Mouse (Mus musculus): ENCODE data around the gene Fam107a. TPM values are rescaled to one million over a fixed set of nuclear protein-coding genes. Genes with fewer than 3 reads are reported as not detected.

The Fam107a gene
- polyA plus RNA-seq, 1 experiment from 2014 or later = 0.89 TPM

GRCm38 (mm10) chr14:8264378-8264777, 53.4 kb downstream of the Fam107a start:
- Histone ChIP-seq H3K36me3 (ENCODE audit: control insufficient read depth, insufficient read depth, low read length) (no peaks in the 10 kb centered on the region), H3K27me3 (replicated peaks; ENCODE audit: control insufficient read depth, insufficient read depth, low read length) (no peaks in the 10 kb centered on the region), H3K4me2 (ENCODE audit: low read length) (no peak overlapping the region), H3K4me3 (ENCODE audit: low read length) (no peak overlapping the region), H3K9me3 (ENCODE audit: control insufficient read depth, low read length) (no peaks in the 10 kb centered on the region), H3K4me1 (ENCODE audit: control insufficient read depth, insufficient read depth, low read depth, low read length) (no peaks in the 10 kb centered on the region), H3K9ac (ENCODE audit: low read depth, low read length) (no peak overlapping the region), H3K27ac (ENCODE audit: low read depth, low read length) (no peak overlapping the region)
- WGBS = 98% methylated on average over 1 of the region's 1 CpGs
- ATAC-seq = no peak

GRCm38 (mm10) chr14:8262242-8262641, 55.6 kb downstream of the Fam107a start:
- H3K4me3 ChIP-seq (ENCODE audit: low read length) = no peak overlapping the region
- H3K36me3 ChIP-seq (ENCODE audit: control insufficient read depth, insufficient read depth, low read length) = no peaks in the 10 kb centered on the region
- no peaks in the 10 kb centered on the region for H3K27me3 ChIP-seq (replicated peaks; ENCODE audit: control insufficient read depth, insufficient read depth, low read length)
- H3K9me3 ChIP-seq (ENCODE audit: control insufficient read depth, low read length) = no peaks in the 10 kb centered on the region
- ATAC-seq = no peak
- H3K4me2 ChIP-seq (ENCODE audit: low read length) = no peak overlapping the region
- H3K9ac ChIP-seq (ENCODE audit: low read depth, low read length) = no peak overlapping the region
- no peaks in the 10 kb centered on the region for H3K4me1 ChIP-seq (ENCODE audit: control insufficient read depth, insufficient read depth, low read depth, low read length)
- 49% methylated on average over 1 of the region's 1 CpGs for WGBS
- no peak overlapping the region for H3K27ac ChIP-seq (ENCODE audit: low read depth, low read length)

- Histone ChIP-seq H3K9me3 (ENCODE audit: control insufficient read depth, low read length) (no peaks in the 10 kb centered on the region), H3K27me3 (replicated peaks; ENCODE audit: control insufficient read depth, insufficient read depth, low read length) (no peaks in the 10 kb centered on the region), H3K4me2 (ENCODE audit: low read length) (no peak overlapping the region), H3K4me1 (ENCODE audit: control insufficient read depth, insufficient read depth, low read depth, low read length) (no peaks in the 10 kb centered on the region), H3K4me3 (ENCODE audit: low read length) (no peak overlapping the region), H3K9ac (ENCODE audit: low read depth, low read length) (no peak overlapping the region), H3K27ac (ENCODE audit: low read depth, low read length) (no peak overlapping the region), H3K36me3 (ENCODE audit: control insufficient read depth, insufficient read depth, low read length) (no peaks in the 10 kb centered on the region)
- 83% methylated on average over 5 of the region's 5 CpGs for WGBS
- ATAC-seq = no peak
Measured at GRCm38 (mm10) chr14:8260214-8260613, 57.6 kb downstream of the Fam107a start.

- Histone ChIP-seq H3K9ac (ENCODE audit: low read depth, low read length) (no peak within 1 kb of the TSS), H3K4me2 (ENCODE audit: low read length) (no peak within 1 kb of the TSS), H3K9me3 (ENCODE audit: control insufficient read depth, low read length) (no peaks in the 10 kb centered on the region), H3K27me3 (replicated peaks; ENCODE audit: control insufficient read depth, insufficient read depth, low read length) (no peaks in the 10 kb centered on the region), H3K4me1 (ENCODE audit: control insufficient read depth, insufficient read depth, low read depth, low read length) (no peaks in the 10 kb centered on the region), H3K4me3 (ENCODE audit: low read length) (no peak within 1 kb of the TSS), H3K36me3 (ENCODE audit: control insufficient read depth, insufficient read depth, low read length) (no peaks in the 10 kb centered on the region), H3K27ac (ENCODE audit: low read depth, low read length) (no peak within 1 kb of the TSS)
- no peak for ATAC-seq
- 90% methylated on average over 3 of the region's 3 CpGs for WGBS
Measured at GRCm38 (mm10) chr14:8259166-8259565, 58.7 kb downstream of the Fam107a start, which contains the start of gene Acox2. TSS of gene Acox2 (minus strand) at chr14:8259353.

GRCm38 (mm10) chr14:8258752-8259151, 59.1 kb downstream of the Fam107a start:
- Histone ChIP-seq H3K9ac (ENCODE audit: low read depth, low read length) (no peak overlapping the region), H3K27me3 (replicated peaks; ENCODE audit: control insufficient read depth, insufficient read depth, low read length) (no peaks in the 10 kb centered on the region), H3K9me3 (ENCODE audit: control insufficient read depth, low read length) (no peaks in the 10 kb centered on the region), H3K27ac (ENCODE audit: low read depth, low read length) (no peak overlapping the region), H3K4me1 (ENCODE audit: control insufficient read depth, insufficient read depth, low read depth, low read length) (no peaks in the 10 kb centered on the region), H3K4me2 (ENCODE audit: low read length) (no peak overlapping the region), H3K36me3 (ENCODE audit: control insufficient read depth, insufficient read depth, low read length) (no peaks in the 10 kb centered on the region), H3K4me3 (ENCODE audit: low read length) (no peak overlapping the region)
- no peak for ATAC-seq
- 81% methylated on average over 3 of the region's 3 CpGs for WGBS

GRCm38 (mm10) chr14:8258335-8258627, 59.5 kb downstream of the Fam107a start:
- Histone ChIP-seq H3K4me3 (ENCODE audit: low read length) (no peak overlapping the region), H3K27ac (ENCODE audit: low read depth, low read length) (no peak overlapping the region), H3K4me2 (ENCODE audit: low read length) (no peak overlapping the region), H3K27me3 (replicated peaks; ENCODE audit: control insufficient read depth, insufficient read depth, low read length) (no peaks in the 10 kb centered on the region), H3K9me3 (ENCODE audit: control insufficient read depth, low read length) (no peaks in the 10 kb centered on the region), H3K4me1 (ENCODE audit: control insufficient read depth, insufficient read depth, low read depth, low read length) (no peaks in the 10 kb centered on the region), H3K36me3 (ENCODE audit: control insufficient read depth, insufficient read depth, low read length) (no peaks in the 10 kb centered on the region), H3K9ac (ENCODE audit: low read depth, low read length) (no peak overlapping the region)
- ATAC-seq = 0 out of 2 replicates have a peak, but pooled peaks have one; percentile 34
- WGBS = 34% methylated on average over 3 of the region's 3 CpGs

- 0 out of 2 replicates have a peak, but pooled peaks have one; percentile 38 for ATAC-seq
- WGBS = 53% methylated on average over 7 of the region's 7 CpGs
- no peaks in the 10 kb centered on the region for H3K4me1 ChIP-seq (ENCODE audit: control insufficient read depth, insufficient read depth, low read depth, low read length)
Measured at GRCm38 (mm10) chr14:8257521-8258334, 60.1 kb downstream of the Fam107a start.

GRCm38 (mm10) chr14:8256881-8257280, 60.9 kb downstream of the Fam107a start:
- WGBS = 72% methylated on average over 5 of the region's 5 CpGs
- Histone ChIP-seq H3K4me1 (ENCODE audit: control insufficient read depth, insufficient read depth, low read depth, low read length) (no peaks in the 10 kb centered on the region), H3K9ac (ENCODE audit: low read depth, low read length) (no peak overlapping the region), H3K36me3 (ENCODE audit: control insufficient read depth, insufficient read depth, low read length) (no peaks in the 10 kb centered on the region), H3K27ac (ENCODE audit: low read depth, low read length) (no peak overlapping the region), H3K27me3 (replicated peaks; ENCODE audit: control insufficient read depth, insufficient read depth, low read length) (no peaks in the 10 kb centered on the region), H3K9me3 (ENCODE audit: control insufficient read depth, low read length) (no peaks in the 10 kb centered on the region), H3K4me3 (ENCODE audit: low read length) (no peak overlapping the region), H3K4me2 (ENCODE audit: low read length) (no peak overlapping the region)
- no peak for ATAC-seq

More at GRCm38 (mm10) chr14:8257521-8258334, 60.1 kb downstream of the Fam107a start:
- no peaks in the 10 kb centered on the region for H3K36me3 ChIP-seq (ENCODE audit: control insufficient read depth, insufficient read depth, low read length)
- H3K4me3 ChIP-seq (ENCODE audit: low read length) = no peak overlapping the region
- H3K9me3 ChIP-seq (ENCODE audit: control insufficient read depth, low read length) = no peaks in the 10 kb centered on the region
- H3K27ac ChIP-seq (ENCODE audit: low read depth, low read length) = no peak overlapping the region
- no peaks in the 10 kb centered on the region for H3K27me3 ChIP-seq (replicated peaks; ENCODE audit: control insufficient read depth, insufficient read depth, low read length)
- no peak overlapping the region for H3K9ac ChIP-seq (ENCODE audit: low read depth, low read length)
- H3K4me2 ChIP-seq (ENCODE audit: low read length) = no peak overlapping the region

- no peaks in the 10 kb centered on the region for H3K9me3 ChIP-seq (ENCODE audit: control insufficient read depth, low read length)
- H3K27me3 ChIP-seq (replicated peaks; ENCODE audit: control insufficient read depth, insufficient read depth, low read length) = no peaks in the 10 kb centered on the region
- ATAC-seq = no peak
- H3K9ac ChIP-seq (ENCODE audit: low read depth, low read length) = no peak overlapping the region
- 71% methylated on average over 6 of the region's 6 CpGs for WGBS
- no peak overlapping the region for H3K27ac ChIP-seq (ENCODE audit: low read depth, low read length)
- no peak overlapping the region for H3K4me2 ChIP-seq (ENCODE audit: low read length)
- no peak overlapping the region for H3K4me3 ChIP-seq (ENCODE audit: low read length)
- no peaks in the 10 kb centered on the region for H3K36me3 ChIP-seq (ENCODE audit: control insufficient read depth, insufficient read depth, low read length)
- no peaks in the 10 kb centered on the region for H3K4me1 ChIP-seq (ENCODE audit: control insufficient read depth, insufficient read depth, low read depth, low read length)
Measured at GRCm38 (mm10) chr14:8256072-8256471, 61.8 kb downstream of the Fam107a start.

Measured in hindbrain, embryonic 16.5 days (tissue).